Mouse (Mus musculus) neural tube, embryonic 12.5 days (tissue): Measurements from ENCODE around the gene Lif. TPM values are rescaled to one million over a fixed set of nuclear protein-coding genes. Genes with fewer than 3 reads are reported as not detected.

ENCODE experiments used
- ATAC-seq: fragments of 200-750 bp; cut with Nextera tagmentation; 2 replicates; pipeline ENCODE4 v1.8.0; 2017; ENCODE audit warnings: low read depth, mild to moderate bottlenecking, moderate TSS enrichment, moderate library complexity; ENCODE audit not compliant: low FRiP score
- H3K27ac ChIP-seq: fragments of 300-500 bp; sonication (generic); 2 replicates; pipeline ENCODE4 v1.5.1; 2016
- H3K27me3 ChIP-seq: fragments of 300-500 bp; sonication (generic); replicated peaks from 2 replicates; pipeline ENCODE4 v1.6.1; 2016; ENCODE audit warnings: mild to moderate bottlenecking
- H3K36me3 ChIP-seq: fragments of 300-500 bp; sonication (generic); 2 replicates; pipeline ENCODE4 v1.6.1; 2016; ENCODE audit warnings: mild to moderate bottlenecking
- H3K4me1 ChIP-seq: fragments of 300-500 bp; sonication (generic); 2 replicates; pipeline ENCODE4 v1.6.1; 2016
- H3K4me2 ChIP-seq: fragments of 300-500 bp; sonication (generic); replicated peaks from 2 replicates; pipeline ENCODE4 v1.6.1; 2016; ENCODE audit warnings: mild to moderate bottlenecking
- H3K4me3 ChIP-seq: fragments of 300-500 bp; sonication (generic); 2 replicates; pipeline ENCODE4 v1.5.1; 2016
- H3K9ac ChIP-seq: fragments of 300-500 bp; sonication (generic); 2 replicates; pipeline ENCODE4 v1.6.1; 2016; ENCODE audit warnings: mild to moderate bottlenecking
- H3K9me3 ChIP-seq: fragments of 300-500 bp; sonication (generic); 2 replicates; pipeline ENCODE4 v1.6.1; 2016; ENCODE audit warnings: mild to moderate bottlenecking
- WGBS: fragments of 180-500 bp; shearing (Covaris S2); methylation state at CpG from one replicate; pipeline ENCODE4 v1.1.7; 2016; 5-methylcytosine and 5-hydroxymethylcytosine counted together
- polyA plus RNA-seq: library from polyadenylated mRNA; unstranded; fragments of >200 nt; fragmentation: Nextera tagmentation; extraction: Ambion mirVana; gene quantifications from 2 replicates; pipeline ENCODE4 v1.2.1, GENCODE M21; 2016

Gene Lif
- polyA plus RNA-seq, 1 experiment from 2014 or later = not detected

GRCm38 (mm10) chr11:4268500-4268899, 11.1 kb downstream of the Lif start:
- H3K4me2 ChIP-seq = no peak overlapping the region
- no peak overlapping the region for H3K9ac ChIP-seq
- WGBS = 84% methylated on average over 6 of the region's 6 CpGs
- peaks cover 13% of the 10 kb centered on the region for H3K4me1 ChIP-seq
- H3K27me3 ChIP-seq = peaks cover 47% of the 10 kb centered on the region
- H3K27ac ChIP-seq = no peak overlapping the region
- H3K4me3 ChIP-seq = no peak overlapping the region
- H3K36me3 ChIP-seq = no peaks in the 10 kb centered on the region
- ATAC-seq = no peak
- no peaks in the 10 kb centered on the region for H3K9me3 ChIP-seq

GRCm38 (mm10) chr11:4270744-4271459, 13.5 kb downstream of the Lif start:
- peaks cover 13% of the 10 kb centered on the region for H3K4me1 ChIP-seq
- no peak overlapping the region for H3K9ac ChIP-seq
- no peak overlapping the region for H3K4me2 ChIP-seq
- H3K9me3 ChIP-seq = no peaks in the 10 kb centered on the region
- no peak overlapping the region for H3K27ac ChIP-seq
- no peak for ATAC-seq
- no peak overlapping the region for H3K4me3 ChIP-seq
- peaks cover 31% of the 10 kb centered on the region for H3K27me3 ChIP-seq
- no peaks in the 10 kb centered on the region for H3K36me3 ChIP-seq
- WGBS = 39% methylated on average over 19 of the region's 20 CpGs

GRCm38 (mm10) chr11:4271544-4271943, 14.2 kb downstream of the Lif start:
- Histone ChIP-seq H3K27me3 (peaks cover 24% of the 10 kb centered on the region), H3K4me2 (no peak overlapping the region), H3K36me3 (no peaks in the 10 kb centered on the region), H3K27ac (no peak overlapping the region), H3K4me3 (no peak overlapping the region), H3K4me1 (peaks cover 6% of the 10 kb centered on the region), H3K9ac (no peak overlapping the region), H3K9me3 (no peaks in the 10 kb centered on the region)
- WGBS = 66% methylated on average over 11 of the region's 11 CpGs
- no peak for ATAC-seq

- Histone ChIP-seq H3K9ac (no peak overlapping the region), H3K36me3 (no peaks in the 10 kb centered on the region), H3K27me3 (no peaks in the 10 kb centered on the region; the same call in 1 of the 2 replicates), H3K9me3 (no peaks in the 10 kb centered on the region), H3K4me3 (no peak overlapping the region), H3K4me2 (no peak overlapping the region), H3K4me1 (no peaks in the 10 kb centered on the region), H3K27ac (no peak overlapping the region)
- no peak for ATAC-seq
- WGBS = 70% methylated on average over 11 of the region's 11 CpGs
Observed at GRCm38 (mm10) chr11:4276411-4276861, 19.1 kb downstream of the Lif start.

- Histone ChIP-seq H3K4me1 (no peaks in the 10 kb centered on the region), H3K4me2 (no peak overlapping the region), H3K4me3 (no peak overlapping the region), H3K9me3 (no peaks in the 10 kb centered on the region), H3K27me3 (no peaks in the 10 kb centered on the region), H3K36me3 (no peaks in the 10 kb centered on the region), H3K9ac (no peak overlapping the region), H3K27ac (no peak overlapping the region)
- ATAC-seq = no peak
- WGBS = 62% methylated on average over 7 of the region's 7 CpGs
Observed at GRCm38 (mm10) chr11:4279909-4280308, 22.6 kb downstream of the Lif start.

GRCm38 (mm10) chr11:4281852-4282251, 24.5 kb downstream of the Lif start:
- H3K27me3 ChIP-seq = no peaks in the 10 kb centered on the region

GRCm38 (mm10) chr11:4283627-4284026, 26.3 kb downstream of the Lif start:
- no peak for ATAC-seq
- H3K27me3 ChIP-seq = no peaks in the 10 kb centered on the region
- H3K4me2 ChIP-seq = no peak overlapping the region
- H3K27ac ChIP-seq = no peak overlapping the region
- H3K4me1 ChIP-seq = no peaks in the 10 kb centered on the region
- no peak overlapping the region for H3K4me3 ChIP-seq
- no peaks in the 10 kb centered on the region for H3K36me3 ChIP-seq
- H3K9me3 ChIP-seq = no peaks in the 10 kb centered on the region
- H3K9ac ChIP-seq = no peak overlapping the region
- WGBS = 15% methylated on average over 4 of the region's 4 CpGs

More at GRCm38 (mm10) chr11:4281852-4282251, 24.5 kb downstream of the Lif start:
- no peak for ATAC-seq
- no peak overlapping the region for H3K9ac ChIP-seq
- 88% methylated on average over 6 of the region's 6 CpGs for WGBS
- H3K4me2 ChIP-seq = no peak overlapping the region
- no peaks in the 10 kb centered on the region for H3K9me3 ChIP-seq
- H3K27ac ChIP-seq = no peak overlapping the region
- no peak overlapping the region for H3K4me3 ChIP-seq
- no peaks in the 10 kb centered on the region for H3K36me3 ChIP-seq
- no peaks in the 10 kb centered on the region for H3K4me1 ChIP-seq

- Histone ChIP-seq H3K9me3 (no peaks in the 10 kb centered on the region), H3K4me2 (no peak overlapping the region), H3K4me3 (no peak overlapping the region), H3K27me3 (no peaks in the 10 kb centered on the region), H3K27ac (no peak overlapping the region), H3K4me1 (no peaks in the 10 kb centered on the region), H3K9ac (no peak overlapping the region), H3K36me3 (no peaks in the 10 kb centered on the region)
- no peak for ATAC-seq
- 69% methylated on average over 3 of the region's 3 CpGs for WGBS
Observed at GRCm38 (mm10) chr11:4289280-4289679, 31.9 kb downstream of the Lif start.

GRCm38 (mm10) chr11:4291639-4292038, 34.3 kb downstream of the Lif start:
- no peak for ATAC-seq
- no peaks in the 10 kb centered on the region for H3K27me3 ChIP-seq
- H3K9me3 ChIP-seq = no peaks in the 10 kb centered on the region
- H3K9ac ChIP-seq = no peak overlapping the region
- 88% methylated on average over 6 of the region's 6 CpGs for WGBS
- H3K4me2 ChIP-seq = no peak overlapping the region
- no peak overlapping the region for H3K27ac ChIP-seq
- H3K4me3 ChIP-seq = no peak overlapping the region
- no peaks in the 10 kb centered on the region for H3K36me3 ChIP-seq
- peaks cover 9% of the 10 kb centered on the region; the same call in 1 of the 2 replicates for H3K4me1 ChIP-seq

GRCm38 (mm10) chr11:4292224-4292887, 35.0 kb downstream of the Lif start:
- no peak overlapping the region for H3K27ac ChIP-seq
- WGBS = 80% methylated on average over 8 of the region's 8 CpGs
- ATAC-seq = no peak
- no peaks in the 10 kb centered on the region for H3K27me3 ChIP-seq
- H3K4me2 ChIP-seq = no peak overlapping the region
- no peaks in the 10 kb centered on the region for H3K36me3 ChIP-seq
- H3K4me1 ChIP-seq = peaks cover 11% of the 10 kb centered on the region; the same call in 1 of the 2 replicates
- no peaks in the 10 kb centered on the region for H3K9me3 ChIP-seq
- no peak overlapping the region for H3K4me3 ChIP-seq
- H3K9ac ChIP-seq = no peak overlapping the region

- no peaks in the 10 kb centered on the region for H3K27me3 ChIP-seq
- H3K36me3 ChIP-seq = no peaks in the 10 kb centered on the region
- no peak overlapping the region for H3K27ac ChIP-seq
- no peak overlapping the region for H3K4me3 ChIP-seq
- ATAC-seq = no peak
- H3K9ac ChIP-seq = no peak overlapping the region
- no peaks in the 10 kb centered on the region for H3K9me3 ChIP-seq
- H3K4me2 ChIP-seq = no peak overlapping the region
- 86% methylated on average over 6 of the region's 6 CpGs for WGBS
- peaks cover 11% of the 10 kb centered on the region; the same call in 1 of the 2 replicates for H3K4me1 ChIP-seq
Observed at GRCm38 (mm10) chr11:4292888-4293247, 35.5 kb downstream of the Lif start.

- 86% methylated on average over 4 of the region's 4 CpGs for WGBS
- no peak overlapping the region for H3K4me3 ChIP-seq
Observed at GRCm38 (mm10) chr11:4293481-4293880, 36.1 kb downstream of the Lif start.

More at GRCm38 (mm10) chr11:4293481-4293880, 36.1 kb downstream of the Lif start:
- H3K27me3 ChIP-seq = no peaks in the 10 kb centered on the region
- no peaks in the 10 kb centered on the region for H3K36me3 ChIP-seq
- H3K9me3 ChIP-seq = no peaks in the 10 kb centered on the region
- no peak overlapping the region for H3K9ac ChIP-seq
- H3K27ac ChIP-seq = no peak overlapping the region
- H3K4me1 ChIP-seq = peaks cover 11% of the 10 kb centered on the region; the same call in 1 of the 2 replicates
- no peak overlapping the region for H3K4me2 ChIP-seq
- no peak for ATAC-seq
